Mouse (Mus musculus) gastrocnemius, postnatal 25 days (tissue): ENCODE data around the gene Mrfap1. TPM values are rescaled to one million over a fixed set of nuclear protein-coding genes. Genes with fewer than 3 reads are reported as not detected.

Source experiments
- DNase-seq: peaks from one replicate; pipeline ENCODE4 v3.0.0; 2022
- total RNA-seq, 2 experiments: library from RNA; stranded (reverse); gene quantifications; 1 replicate in 1 of 2; 2 replicates in 1 of 2; pipeline ENCODE4 v1.2.3; 2021

Gene Mrfap1
- total RNA-seq, 2 experiments from 2014 or later = 220 to 232 TPM

- DNase-seq = no peak
These were observed 10.5 kb downstream of the Mrfap1 start for GRCm38 (mm10) chr5:36786052-36786451.

GRCm38 (mm10) chr5:36779512-36779911, 17.1 kb downstream of the Mrfap1 start:
- no peak for DNase-seq

- no peak for DNase-seq
These were observed 17.7 kb downstream of the Mrfap1 start for GRCm38 (mm10) chr5:36778901-36779300.

GRCm38 (mm10) chr5:36777186-36777585, 19.4 kb downstream of the Mrfap1 start:
- DNase-seq = no peak

- no peak for DNase-seq
These were observed 20.5 kb downstream of the Mrfap1 start for GRCm38 (mm10) chr5:36776021-36776575.

GRCm38 (mm10) chr5:36775317-36775716, 21.3 kb downstream of the Mrfap1 start:
- DNase-seq = no peak

GRCm38 (mm10) chr5:36772586-36772985, 24.0 kb downstream of the Mrfap1 start:
- no peak for DNase-seq

- no peak for DNase-seq
These were observed 27.0 kb downstream of the Mrfap1 start for GRCm38 (mm10) chr5:36769603-36770002.

GRCm38 (mm10) chr5:36766958-36767703, 29.4 kb downstream of the Mrfap1 start:
- no peak for DNase-seq

- no peak for DNase-seq
These were observed 36.7 kb downstream of the Mrfap1 start for GRCm38 (mm10) chr5:36759848-36760247.

GRCm38 (mm10) chr5:36757033-36757432, 39.5 kb downstream of the Mrfap1 start:
- DNase-seq = no peak

- no peak for DNase-seq
These were observed 46.2 kb downstream of the Mrfap1 start for GRCm38 (mm10) chr5:36750119-36751078.

- peak; percentile 84 for DNase-seq
These were observed 48.0 kb downstream of the Mrfap1 start, which contains the start of gene Bloc1s4 for GRCm38 (mm10) chr5:36748536-36749061. Gene Bloc1s4, minus strand, starts transcription at chr5:36748650.

- DNase-seq = peak; percentile 28
These were observed 48.6 kb downstream of the Mrfap1 start for GRCm38 (mm10) chr5:36747794-36748535.

- no peak for DNase-seq
These were observed 49.5 kb downstream of the Mrfap1 start for GRCm38 (mm10) chr5:36747071-36747470.

Other genes with a start within 250 kb of the Mrfap1 start
- gene Tbc1d14, start 203.5 kb downstream of the Mrfap1 start, total RNA-seq = 10 to 100 TPM; 12.6 to 13.5 TPM
- gene D5Ertd579e, start 100.7 kb downstream of the Mrfap1 start, total RNA-seq = 10 to 100 TPM; 67.6 to 73.7 TPM
- gene Bloc1s4, start 48.1 kb downstream of the Mrfap1 start, total RNA-seq = 1 to 10 TPM; 6.9 to 8.1 TPM
- gene Man2b2, start 33.9 kb upstream of the Mrfap1 start, total RNA-seq = 1 to 10 TPM; 3.5 to 5.2 TPM
- gene Ppp2r2c, start 71.7 kb upstream of the Mrfap1 start, total RNA-seq = under 1 TPM; 0.41 to 0.70 TPM
- 10 to 100 TPM; 61.1 to 73.3 TPM for gene Wfs1, start 192.4 kb upstream of the Mrfap1 start, total RNA-seq